Mouse (Mus musculus) myocyte (in vitro differentiated cells): ENCODE data around the gene Lcor.

Experiments
- E2F4 ChIP-seq: IDR thresholded peaks from one replicate; pipeline ENCODE4 v1.6.1; 2011; ENCODE audit warnings: mild to moderate bottlenecking, control low read depth, moderate library complexity; ENCODE audit not compliant: insufficient read depth
- POLR2A ChIP-seq: IDR thresholded peaks from one replicate; pipeline ENCODE4 v1.6.1; 2011; ENCODE audit warnings: low read depth, mild to moderate bottlenecking, control low read depth, moderate library complexity; ENCODE audit not compliant: insufficient read length
- TCF12 ChIP-seq: IDR thresholded peaks from one replicate; pipeline ENCODE4 v1.6.1; 2011; ENCODE audit warnings: mild to moderate bottlenecking, control low read depth; ENCODE audit not compliant: poor library complexity, insufficient read depth, severe bottlenecking

GRCm38 (mm10) chr19:41611683-41612082 lies 129.2 kb downstream of the Lcor start:
- TF ChIP-seq TCF12 (no peak), POLR2A (no peak), E2F4 (no peak)
